Mouse (Mus musculus): ENCODE results near the gene Gpa33.

GRCm38 (mm10) chr1:166184391-166185229, 54.6 kb downstream of the Gpa33 start:
- TF ChIP-seq POLR2A (IDR thresholded peaks at IDR 0.05; ENCODE audit: borderline replicate concordance, insufficient read depth, low read length) (no peak), CTCF (IDR thresholded peaks at IDR 0.05; ENCODE audit: borderline replicate concordance, insufficient read depth, low read depth, low read length) (no peak)

Data from cerebellum, adult 2 months (tissue).